Mouse (Mus musculus): ENCODE measurements around the gene Cdk14. TPM values are rescaled to one million over a fixed set of nuclear protein-coding genes. Genes with fewer than 3 reads are reported as not detected.

Cdk14 gene
- polyA plus RNA-seq, 1 experiment: 2.9 TPM

GRCm38 (mm10) chr5:5414835-5415234, 5.3 kb downstream of the Cdk14 start:
- Histone ChIP-seq H3K4me3 (ENCODE audit: extremely low read depth, insufficient read depth, insufficient read length) (no peak overlapping the region), H3K36me3 (ENCODE audit: control insufficient read depth, insufficient read depth, low read length) (no peaks in the 10 kb centered on the region), H3K4me1 (ENCODE audit: control insufficient read depth, insufficient read depth, insufficient read length) (no peaks in the 10 kb centered on the region), H3K27ac (ENCODE audit: insufficient read depth, low read length) (no peak overlapping the region), H3K27me3 (ENCODE audit: control insufficient read depth, insufficient read depth, low read length) (no peaks in the 10 kb centered on the region; the same call in 1 of the 2 replicates)
- TF ChIP-seq CTCF (IDR thresholded peaks at IDR 0.05; ENCODE audit: extremely low read depth, insufficient read depth, insufficient read length, insufficient replicate concordance) (no peak), POLR2A (IDR thresholded peaks at IDR 0.05; ENCODE audit: low read depth, low read length) (no peak)
- DNase-seq (ENCODE audit: low read depth in 1 of 2, low spot score in 2 of 2): no peak
- 72% methylated on average over 3 of the region's 3 CpGs for WGBS

DNA sequence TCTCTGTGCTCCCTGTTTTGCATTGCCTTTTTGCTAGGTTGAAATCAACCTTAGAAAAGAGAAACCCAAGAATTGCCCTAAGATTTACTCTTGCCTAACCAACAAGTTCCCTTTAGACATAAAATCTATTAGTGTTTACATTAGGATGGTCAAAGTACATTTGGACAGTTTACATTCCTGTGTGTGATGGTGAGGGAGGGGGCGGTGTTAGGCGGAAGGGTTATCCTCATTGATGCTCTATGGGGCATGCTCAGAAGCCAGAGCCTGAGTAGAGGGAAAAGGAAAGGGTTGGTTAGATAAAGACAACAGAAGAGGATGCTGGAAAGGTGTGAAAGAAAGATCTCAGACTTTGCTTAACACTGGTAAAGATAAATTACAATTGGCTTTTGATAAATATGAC, 8.2 kb downstream of the Cdk14 start:
- Histone ChIP-seq H3K36me3 (ENCODE audit: control insufficient read depth, insufficient read depth, low read length) (no peaks in the 10 kb centered on the region), H3K4me3 (ENCODE audit: extremely low read depth, insufficient read depth, insufficient read length) (no peak overlapping the region), H3K27me3 (ENCODE audit: control insufficient read depth, insufficient read depth, low read length) (no peaks in the 10 kb centered on the region; the same call in 1 of the 2 replicates), H3K27ac (ENCODE audit: insufficient read depth, low read length) (no peak overlapping the region), H3K4me1 (ENCODE audit: control insufficient read depth, insufficient read depth, insufficient read length) (no peaks in the 10 kb centered on the region)
- WGBS: 99% methylated on average over 2 of the region's 2 CpGs
- DNase-seq (ENCODE audit: low read depth in 1 of 2, low spot score in 2 of 2): no peak
- TF ChIP-seq POLR2A (IDR thresholded peaks at IDR 0.05; ENCODE audit: low read depth, low read length) (no peak), CTCF (IDR thresholded peaks at IDR 0.05; ENCODE audit: extremely low read depth, insufficient read depth, insufficient read length, insufficient replicate concordance) (no peak)

DNA sequence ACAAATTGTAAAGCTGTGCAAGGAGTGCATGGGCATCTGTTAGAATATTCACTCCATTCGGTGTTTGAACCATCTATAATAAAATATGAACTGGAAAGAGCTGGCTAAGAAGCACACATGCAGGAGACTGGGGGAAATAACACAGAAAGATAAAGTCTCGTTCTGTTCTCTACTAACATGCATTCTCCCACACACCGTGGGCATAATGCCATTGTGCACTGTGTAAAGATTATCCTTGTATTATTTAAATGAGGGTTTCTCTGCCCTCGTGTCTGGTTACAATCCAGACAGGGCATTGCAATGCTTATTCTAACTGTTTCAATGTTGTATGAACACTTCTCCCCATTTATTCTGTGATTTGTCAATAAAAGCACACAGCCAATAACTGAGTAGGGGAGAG, 18.1 kb downstream of the Cdk14 start:
- H3K4me3 ChIP-seq (ENCODE audit: extremely low read depth, insufficient read depth, insufficient read length): no peak overlapping the region
- no peaks in the 10 kb centered on the region for H3K36me3 ChIP-seq (ENCODE audit: control insufficient read depth, insufficient read depth, low read length)
- no peak overlapping the region for H3K27ac ChIP-seq (ENCODE audit: insufficient read depth, low read length)
- H3K4me1 ChIP-seq (ENCODE audit: control insufficient read depth, insufficient read depth, insufficient read length): no peaks in the 10 kb centered on the region
- DNase-seq (ENCODE audit: low read depth in 1 of 2, low spot score in 2 of 2): no peak
- no peak for TF ChIP-seq POLR2A (IDR thresholded peaks at IDR 0.05; ENCODE audit: low read depth, low read length)
- TF ChIP-seq CTCF (IDR thresholded peaks at IDR 0.05; ENCODE audit: extremely low read depth, insufficient read depth, insufficient read length, insufficient replicate concordance): no peak
- 77% methylated on average over 4 of the region's 4 CpGs for WGBS
- H3K27me3 ChIP-seq (ENCODE audit: control insufficient read depth, insufficient read depth, low read length): no peaks in the 10 kb centered on the region

DNA sequence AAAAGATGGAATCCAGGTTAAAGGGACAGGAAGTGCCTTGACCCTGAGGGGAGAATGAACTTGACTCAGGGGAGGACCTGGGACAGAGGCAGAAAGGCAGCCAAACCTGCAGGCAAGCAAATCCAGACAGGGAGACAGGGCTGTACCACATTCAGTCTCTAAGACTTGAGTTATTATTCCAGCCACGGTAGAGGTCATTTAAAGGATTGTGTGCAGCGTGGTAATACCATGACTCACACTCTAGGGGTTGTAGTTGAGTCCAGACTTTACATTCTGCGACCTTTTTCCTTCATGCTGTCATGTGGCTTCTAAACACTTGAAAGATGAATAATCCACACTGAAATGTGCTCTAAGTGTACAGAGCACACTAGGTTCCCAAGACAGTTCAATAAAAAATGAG, 27.3 kb downstream of the Cdk14 start:
- no peaks in the 10 kb centered on the region for H3K36me3 ChIP-seq (ENCODE audit: control insufficient read depth, insufficient read depth, low read length)
- WGBS: 52% methylated on average over 3 of the region's 3 CpGs
- no peaks in the 10 kb centered on the region for H3K4me1 ChIP-seq (ENCODE audit: control insufficient read depth, insufficient read depth, insufficient read length)
- no peak overlapping the region for H3K4me3 ChIP-seq (ENCODE audit: extremely low read depth, insufficient read depth, insufficient read length)
- no peak for DNase-seq (ENCODE audit: low read depth in 1 of 2, low spot score in 2 of 2)
- no peak overlapping the region for H3K27ac ChIP-seq (ENCODE audit: insufficient read depth, low read length)
- TF ChIP-seq POLR2A (IDR thresholded peaks at IDR 0.05; ENCODE audit: low read depth, low read length) (no peak), CTCF (IDR thresholded peaks at IDR 0.05; ENCODE audit: extremely low read depth, insufficient read depth, insufficient read length, insufficient replicate concordance) (no peak)
- no peaks in the 10 kb centered on the region for H3K27me3 ChIP-seq (ENCODE audit: control insufficient read depth, insufficient read depth, low read length)

DNA sequence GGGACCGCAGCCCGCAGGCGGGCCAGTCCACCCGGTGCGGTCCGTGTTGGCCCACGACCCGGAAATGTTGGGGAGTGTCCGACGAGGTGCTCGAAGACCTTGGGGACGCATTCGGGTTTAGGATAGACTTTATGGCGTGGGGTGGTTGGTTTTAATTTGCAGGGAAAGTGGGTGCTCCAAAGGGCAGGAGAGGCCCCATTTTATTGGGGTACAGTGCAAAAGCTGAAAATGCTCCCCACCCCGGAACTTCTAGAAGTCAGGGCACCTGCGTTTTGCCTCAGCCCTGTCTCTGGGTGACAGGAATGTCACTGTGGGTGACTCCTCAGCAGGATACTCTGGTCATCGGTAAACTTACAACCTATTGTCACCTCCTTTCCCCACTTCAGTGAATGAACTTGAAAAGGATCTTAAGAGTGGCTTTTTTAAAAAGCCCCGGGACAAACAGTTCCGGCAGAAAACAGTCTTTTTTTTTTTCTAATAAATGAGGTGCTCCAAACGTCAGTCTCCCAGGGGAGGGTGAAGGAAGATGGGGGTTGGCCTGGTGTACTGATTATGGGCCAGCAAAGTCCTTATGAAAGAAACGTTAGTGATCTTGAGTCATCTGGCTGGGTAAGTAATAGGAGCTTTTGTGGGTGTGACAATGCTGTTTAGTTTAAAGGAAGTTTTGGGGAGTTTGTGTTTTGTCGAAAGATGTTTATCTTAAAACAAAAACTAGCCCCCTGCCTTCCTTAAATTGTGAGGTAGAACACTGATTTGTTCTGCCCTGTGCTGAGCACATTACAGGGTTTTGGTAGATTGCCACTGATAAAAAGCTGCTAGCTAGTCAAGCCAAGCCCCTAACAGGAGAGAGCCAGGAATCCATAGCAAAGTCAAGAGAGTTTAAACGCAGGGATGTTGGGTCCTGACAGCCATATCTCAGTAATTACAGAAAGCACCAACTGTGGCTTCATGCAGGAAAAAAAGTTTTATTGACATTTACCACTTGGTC, 39.1 kb downstream of the Cdk14 start:
- no peak for DNase-seq (ENCODE audit: low read depth in 1 of 2, low spot score in 2 of 2)
- TF ChIP-seq POLR2A (IDR thresholded peaks at IDR 0.05; ENCODE audit: low read depth, low read length) (no peak), CTCF (IDR thresholded peaks at IDR 0.05; ENCODE audit: extremely low read depth, insufficient read depth, insufficient read length, insufficient replicate concordance) (no peak)
- no peak overlapping the region for H3K27ac ChIP-seq (ENCODE audit: insufficient read depth, low read length)
- H3K36me3 ChIP-seq (ENCODE audit: control insufficient read depth, insufficient read depth, low read length): no peaks in the 10 kb centered on the region
- H3K27me3 ChIP-seq (ENCODE audit: control insufficient read depth, insufficient read depth, low read length): peaks cover 13% of the 10 kb centered on the region
- H3K4me1 ChIP-seq (ENCODE audit: control insufficient read depth, insufficient read depth, insufficient read length): no peaks in the 10 kb centered on the region
- peak overlapping the region; percentile 54; the same call in 1 of the 2 replicates for H3K4me3 ChIP-seq (ENCODE audit: extremely low read depth, insufficient read depth, insufficient read length)
- 7% methylated on average over 23 of the region's 23 CpGs for WGBS

GRCm38 (mm10) chr5:5379870-5380730, 40.0 kb downstream of the Cdk14 start:
- TF ChIP-seq CTCF (IDR thresholded peaks at IDR 0.05; ENCODE audit: extremely low read depth, insufficient read depth, insufficient read length, insufficient replicate concordance) (no peak), POLR2A (IDR thresholded peaks at IDR 0.05; ENCODE audit: low read depth, low read length) (no peak)
- peaks cover 13% of the 10 kb centered on the region for H3K27me3 ChIP-seq (ENCODE audit: control insufficient read depth, insufficient read depth, low read length)
- H3K27ac ChIP-seq (ENCODE audit: insufficient read depth, low read length): peak overlapping the region; percentile 66; the same call in 1 of the 2 replicates
- peak in 1 of 2 experiments; percentile 5 for DNase-seq (ENCODE audit: low read depth in 1 of 2, low spot score in 2 of 2)
- no peaks in the 10 kb centered on the region for H3K36me3 ChIP-seq (ENCODE audit: control insufficient read depth, insufficient read depth, low read length)
- 1% methylated on average over 109 of the region's 128 CpGs for WGBS
- H3K4me1 ChIP-seq (ENCODE audit: control insufficient read depth, insufficient read depth, insufficient read length): no peaks in the 10 kb centered on the region
- H3K4me3 ChIP-seq (ENCODE audit: extremely low read depth, insufficient read depth, insufficient read length): peak overlapping the region; percentile 58

All from spleen, adult 2 months (tissue).